Mouse (Mus musculus) kidney, adult 9 months (tissue): ENCODE data around the gene Mpi.
A peak's percentile ranks its signal among the peaks of the same experiment; 100 is the strongest.

Experiments
- DNase-seq: peaks from one replicate; pipeline ENCODE4 v3.0.0; 2022

The Mpi gene

DNA sequence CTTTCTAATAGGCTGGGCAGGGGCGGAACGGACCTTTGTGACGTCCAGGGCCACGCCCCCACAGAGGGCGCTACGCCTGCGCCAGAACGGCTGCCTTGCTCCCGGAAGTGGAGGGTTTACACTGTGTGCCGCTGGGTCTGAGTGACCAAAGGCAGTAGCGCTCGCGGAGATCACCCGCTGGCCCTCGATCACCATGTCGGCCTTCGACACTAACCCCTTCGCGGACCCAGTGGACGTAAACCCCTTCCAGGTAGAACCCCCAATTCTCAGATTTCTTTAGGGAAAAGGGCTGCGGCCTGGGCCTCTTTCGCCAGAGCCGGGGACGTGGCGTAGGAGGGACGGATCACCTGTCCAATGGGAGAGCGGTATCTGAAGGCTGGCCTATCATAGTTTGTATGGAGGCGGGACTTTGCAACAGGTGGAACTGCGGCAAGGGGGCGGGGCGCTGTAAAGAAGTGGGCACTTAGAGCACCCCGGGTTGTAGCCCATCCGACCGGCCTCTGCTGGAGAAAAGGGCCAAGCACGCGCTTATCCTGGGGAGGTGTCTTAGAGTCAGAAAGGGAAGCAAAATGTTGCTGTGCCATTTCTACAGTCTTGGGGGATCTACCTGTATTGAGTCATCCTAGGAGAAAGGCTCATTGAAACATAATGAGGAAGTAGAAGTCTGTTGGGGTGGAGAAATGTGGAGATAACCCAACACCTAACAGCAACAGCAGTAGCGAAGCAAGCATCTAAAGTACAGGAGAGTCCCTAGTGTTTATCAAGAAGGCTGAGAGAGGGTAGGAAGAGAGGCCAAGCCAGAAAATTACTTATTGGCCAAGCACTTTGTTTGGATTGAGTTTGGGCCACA, 8.5 kb upstream of the Mpi start, which contains the start of gene Scamp2:
Gene Scamp2 (plus strand): TSS at position 83 of the 850 bp plus-strand sequence.
- peak; percentile 97 for DNase-seq

DNA sequence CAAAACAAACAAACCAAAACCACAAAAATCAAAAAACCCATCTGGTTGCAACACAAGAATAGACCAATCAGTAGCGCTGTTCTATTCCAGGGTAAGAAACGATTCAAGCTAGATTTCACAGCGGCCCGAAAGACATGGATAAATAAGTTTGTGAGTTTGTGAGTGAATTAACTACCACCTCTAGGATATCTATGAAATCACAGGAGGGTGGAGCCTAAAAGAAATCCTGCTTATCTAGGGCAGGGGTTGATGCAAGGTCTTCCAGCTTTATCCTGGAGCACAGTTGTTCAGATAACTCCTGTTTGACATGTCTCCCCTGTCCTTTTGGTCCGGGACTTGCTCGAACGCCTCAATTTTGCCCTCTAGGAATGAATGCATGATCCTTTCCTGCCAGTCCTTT, 7.7 kb upstream of the Mpi start:
- DNase-seq: no peak

DNA sequence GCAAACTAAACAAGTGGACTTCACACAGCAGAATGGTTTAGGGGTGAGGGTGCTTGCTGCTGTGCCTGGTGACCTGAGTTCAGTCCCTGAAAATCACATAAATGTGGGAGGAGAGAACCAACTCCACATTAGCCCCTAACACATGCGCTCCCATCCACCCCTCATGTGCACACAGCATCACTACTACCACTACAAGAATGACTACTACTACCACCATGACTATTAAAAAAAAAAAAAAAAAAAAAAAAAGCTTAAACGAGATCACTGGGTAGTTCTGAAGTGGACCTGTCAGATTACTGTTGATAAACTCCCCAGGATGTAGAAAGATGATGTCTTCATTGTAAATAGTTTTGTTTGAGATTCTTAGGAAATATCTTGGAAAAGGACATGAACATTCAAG, 7.0 kb upstream of the Mpi start:
- no peak for DNase-seq

DNA sequence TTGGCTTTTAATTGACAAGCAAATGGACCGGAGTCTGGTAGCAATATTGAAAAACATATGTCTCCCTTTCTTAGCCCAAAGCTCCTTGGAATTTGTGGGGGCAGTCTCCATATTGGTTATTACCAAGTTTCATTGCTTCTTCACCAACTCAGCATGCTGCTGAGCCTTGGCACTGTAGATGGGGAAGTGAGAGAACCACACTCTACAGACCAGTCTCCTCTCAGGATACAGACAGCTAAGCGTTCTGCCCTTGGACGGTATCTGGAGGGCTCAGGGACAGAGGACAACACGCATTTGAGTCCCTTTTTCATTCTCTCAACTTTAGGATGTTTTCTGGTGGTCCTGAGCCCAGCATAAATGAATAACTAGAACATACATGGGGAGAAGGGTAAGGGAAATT, 6.1 kb upstream of the Mpi start:
- DNase-seq: no peak

DNA sequence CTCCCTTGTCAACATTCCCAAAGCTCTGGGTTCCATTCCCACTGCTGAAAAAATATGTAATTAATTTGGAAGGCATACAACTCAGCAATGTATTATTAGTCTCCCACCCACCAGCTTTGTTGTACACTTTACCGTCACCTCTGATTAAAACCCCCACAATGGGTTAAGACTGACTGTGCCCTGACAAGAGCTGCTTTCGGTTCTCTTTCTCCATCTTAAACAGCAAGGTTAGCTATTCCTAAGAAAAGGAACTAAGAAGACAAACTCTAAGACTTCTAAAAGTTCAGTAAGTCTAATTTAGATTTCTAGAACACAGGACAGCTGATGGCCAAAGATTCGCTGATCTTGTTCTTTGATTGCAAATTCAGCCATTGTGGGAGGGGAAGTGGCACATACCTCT, 4.7 kb upstream of the Mpi start:
- no peak for DNase-seq

DNA sequence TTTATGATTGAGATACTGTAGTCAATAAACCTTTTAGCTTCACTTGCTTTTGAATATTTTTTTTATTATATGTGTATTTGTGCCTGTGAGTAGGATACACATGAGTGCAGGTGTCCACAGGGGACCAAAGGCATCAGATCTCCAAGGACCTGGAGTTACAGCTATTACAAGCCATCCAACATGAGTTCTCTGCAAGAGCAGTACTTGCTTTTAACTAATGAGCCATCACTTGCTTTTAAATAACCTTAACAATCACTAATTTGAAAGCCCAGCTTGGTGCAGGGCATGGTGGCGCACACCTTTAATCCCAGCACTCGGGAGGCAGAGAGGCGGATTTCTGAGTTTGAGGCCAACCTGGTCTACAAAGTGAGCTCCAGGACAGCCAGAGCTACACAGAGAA, 2.2 kb upstream of the Mpi start:
- no peak for DNase-seq

DNA sequence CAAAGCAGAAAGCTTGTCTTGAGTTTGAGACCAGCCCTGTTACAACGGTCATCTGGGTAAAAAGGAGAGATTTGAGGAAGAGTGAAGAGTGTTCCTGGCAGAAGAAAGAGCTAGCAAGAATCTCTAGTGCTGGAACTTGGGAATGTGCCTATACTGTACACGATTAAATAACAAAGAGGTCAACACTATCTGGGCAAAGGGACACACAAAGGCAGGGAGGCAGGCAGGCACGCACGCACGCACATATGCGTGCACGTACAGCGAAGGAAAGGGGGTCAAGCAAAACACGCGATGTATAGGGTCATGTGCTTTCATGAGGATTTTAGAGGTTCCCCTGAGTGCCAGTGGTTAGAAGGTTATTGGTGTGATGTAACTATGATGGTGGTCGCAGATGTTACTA, 556 bp upstream of the Mpi start:
- DNase-seq: no peak

DNA sequence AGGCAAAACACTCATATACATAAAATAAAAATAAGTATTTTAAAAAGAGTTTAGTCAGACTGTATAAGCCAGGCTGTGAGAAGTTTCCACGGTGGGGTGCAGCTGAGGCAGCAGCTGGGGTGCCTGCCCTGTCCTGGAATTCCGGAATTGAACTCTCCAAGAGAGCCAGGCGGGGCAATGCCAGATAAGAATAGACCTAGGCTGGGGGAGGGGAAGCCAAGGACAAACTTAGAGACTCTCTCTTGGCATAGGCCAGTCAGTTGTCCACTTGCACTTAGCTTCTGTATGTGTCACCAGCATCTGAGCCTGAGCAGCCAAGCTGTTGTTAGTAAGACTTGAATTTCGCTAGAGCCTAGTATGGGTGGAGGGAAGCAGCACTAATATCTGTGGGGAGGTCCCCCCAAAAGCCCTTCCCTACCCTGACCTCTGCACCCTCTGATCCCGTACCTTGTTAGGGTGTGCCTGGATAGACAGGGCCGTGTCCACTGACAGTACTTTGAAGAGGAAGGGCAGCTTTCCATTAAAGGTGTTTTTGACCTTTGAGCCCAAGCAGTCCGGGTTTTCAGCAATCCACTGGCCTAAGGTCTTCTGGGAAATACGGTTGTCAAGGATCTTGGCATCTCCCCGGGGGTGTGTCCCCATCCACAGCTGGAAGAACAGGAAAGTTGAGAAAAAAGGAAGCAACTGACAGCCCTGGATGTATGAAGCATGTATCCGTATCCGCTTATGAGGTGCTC, 2.3 kb downstream of the Mpi start:
- peak; percentile 83 for DNase-seq

DNA sequence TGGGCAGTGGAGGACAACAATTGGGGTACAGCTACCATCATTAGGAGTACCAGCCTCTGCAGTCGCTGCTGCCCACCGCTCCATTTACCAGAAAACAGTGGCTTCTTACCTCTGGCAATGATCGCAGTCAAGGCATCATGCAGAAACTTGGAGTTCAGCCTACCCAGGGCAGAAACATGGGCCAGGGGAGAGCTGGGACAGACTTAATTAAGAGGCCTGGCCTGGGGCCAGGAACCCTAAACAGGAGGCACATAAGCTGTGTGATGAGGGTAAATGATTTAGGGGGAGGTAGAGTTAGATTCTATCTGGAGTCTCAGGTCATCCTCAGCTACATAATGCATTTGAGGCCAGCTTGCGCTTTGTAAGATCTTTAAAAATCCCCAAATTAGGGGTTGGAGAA, 3.4 kb downstream of the Mpi start:
- no peak for DNase-seq

DNA sequence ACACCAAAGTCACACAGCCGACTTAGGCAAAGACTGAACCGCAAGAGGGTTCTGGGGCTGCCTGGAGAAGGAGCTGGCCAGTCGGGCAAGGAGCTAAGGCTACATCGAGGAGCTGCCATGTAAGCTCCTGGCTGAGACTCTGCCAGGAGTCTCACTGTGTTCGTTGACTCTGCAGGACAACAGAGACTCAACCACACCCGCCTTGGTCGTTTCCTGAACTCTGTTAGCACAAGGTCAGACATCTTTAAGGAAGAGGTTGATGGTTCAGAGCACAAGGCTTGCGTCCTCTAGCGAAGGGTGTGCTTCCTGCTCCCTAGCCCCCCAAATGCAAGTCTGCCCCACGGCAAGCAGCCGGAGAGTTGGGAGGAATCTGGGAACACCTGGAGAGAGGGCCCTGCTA, 4.7 kb downstream of the Mpi start:
- no peak for DNase-seq

DNA sequence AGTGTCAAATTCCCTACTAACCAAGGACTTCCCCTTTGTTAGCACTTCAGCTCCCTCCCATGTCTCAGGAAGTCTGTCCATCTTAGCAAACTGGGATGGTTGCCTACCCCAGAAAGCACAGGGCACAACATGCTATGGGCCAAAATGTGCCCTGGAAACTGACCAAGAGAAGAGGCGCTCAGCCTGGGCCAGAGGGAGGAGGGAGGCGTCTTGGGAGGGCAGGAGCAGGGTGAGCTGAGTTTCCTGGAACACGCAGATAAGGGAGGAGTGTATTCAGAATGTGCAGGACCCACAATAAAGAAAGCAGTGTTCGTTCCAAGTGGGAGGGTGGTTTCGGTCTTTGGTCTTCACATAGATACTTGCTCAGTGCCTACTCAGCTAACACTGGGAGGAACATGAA, 5.3 kb downstream of the Mpi start:
- DNase-seq: peak; percentile 50

DNA sequence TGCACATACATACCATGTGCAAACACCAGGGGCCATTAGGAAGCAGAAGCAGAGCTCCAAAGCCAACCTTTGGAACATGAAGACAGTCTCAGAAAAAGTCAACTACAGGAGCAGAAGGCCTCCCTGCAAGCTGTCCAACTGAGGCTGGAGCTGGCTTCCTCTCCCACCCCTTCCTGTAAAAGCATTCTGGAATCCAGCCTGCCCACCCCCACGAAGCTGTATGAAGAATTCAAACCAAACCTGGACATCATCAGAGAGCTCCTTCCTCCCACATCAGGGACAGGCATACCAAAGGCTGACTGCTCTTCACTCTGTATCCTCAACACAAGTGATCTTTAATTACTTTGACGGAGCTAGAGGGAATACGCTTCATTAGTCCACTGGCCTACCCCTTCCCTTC, 8.6 kb downstream of the Mpi start:
- DNase-seq: no peak

DNA sequence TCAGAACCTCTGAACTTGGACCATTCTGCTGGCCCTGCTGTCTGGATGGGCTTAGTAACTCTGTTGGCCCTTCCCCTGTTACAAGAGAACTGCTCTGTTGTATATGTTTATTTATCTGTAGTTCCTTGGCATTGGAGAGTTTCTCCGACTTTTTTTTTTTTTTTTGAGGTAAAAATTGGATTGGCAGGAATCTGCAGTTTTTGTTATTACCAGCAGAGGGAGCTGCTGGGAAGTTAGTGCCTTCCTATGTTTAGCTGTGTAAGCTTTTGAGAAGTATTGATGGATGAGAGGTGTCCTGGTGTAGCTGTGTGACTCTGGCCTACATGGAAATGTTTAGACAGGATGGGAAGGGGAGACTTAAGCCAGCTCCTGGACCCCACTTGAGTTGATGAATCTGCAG, 11.3 kb downstream of the Mpi start:
- DNase-seq: peak; percentile 68

DNA sequence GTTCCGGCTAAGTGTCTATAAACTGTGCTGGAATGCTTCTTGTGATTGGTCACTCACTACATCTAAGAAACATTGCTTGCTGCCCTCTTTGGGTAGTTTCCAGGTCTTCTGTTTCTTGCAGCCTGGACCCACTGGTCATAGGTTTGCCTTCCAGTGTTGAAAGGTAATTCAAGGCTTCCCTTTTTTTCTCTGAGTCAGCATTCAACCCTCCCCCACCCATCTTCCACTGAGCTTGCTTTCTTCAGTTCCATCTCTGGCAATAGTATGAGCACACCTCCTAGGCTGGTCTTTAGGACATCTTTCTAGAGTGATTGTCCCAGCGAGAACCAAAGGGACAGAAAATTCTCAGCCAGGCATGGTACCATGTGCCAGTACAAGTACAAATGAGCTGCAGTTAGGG, 13.0 kb downstream of the Mpi start:
- no peak for DNase-seq

DNA sequence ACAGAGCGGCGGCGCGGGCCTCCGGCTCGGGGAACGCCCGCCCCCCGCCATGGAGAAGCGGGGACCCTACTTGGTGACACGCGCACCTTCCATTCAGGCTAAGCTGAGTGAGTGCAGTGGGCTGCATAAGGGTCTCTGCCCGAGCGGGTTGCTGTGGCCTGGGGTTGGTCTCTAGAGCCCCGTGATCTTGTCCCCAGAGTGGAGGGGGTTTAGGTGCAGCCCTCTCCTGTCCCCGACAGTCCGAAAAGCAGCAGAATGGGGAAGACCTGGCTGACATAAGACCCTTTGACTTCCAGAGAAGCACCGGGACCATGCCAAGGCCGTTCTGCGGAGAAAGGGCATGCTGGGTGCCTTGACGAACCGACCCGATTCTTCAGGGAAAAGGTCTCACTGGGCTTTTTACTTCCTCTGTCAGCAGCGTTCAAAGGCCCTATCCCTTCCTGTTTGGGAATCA, 14.8 kb downstream of the Mpi start:
- DNase-seq: peak; percentile 48

DNA sequence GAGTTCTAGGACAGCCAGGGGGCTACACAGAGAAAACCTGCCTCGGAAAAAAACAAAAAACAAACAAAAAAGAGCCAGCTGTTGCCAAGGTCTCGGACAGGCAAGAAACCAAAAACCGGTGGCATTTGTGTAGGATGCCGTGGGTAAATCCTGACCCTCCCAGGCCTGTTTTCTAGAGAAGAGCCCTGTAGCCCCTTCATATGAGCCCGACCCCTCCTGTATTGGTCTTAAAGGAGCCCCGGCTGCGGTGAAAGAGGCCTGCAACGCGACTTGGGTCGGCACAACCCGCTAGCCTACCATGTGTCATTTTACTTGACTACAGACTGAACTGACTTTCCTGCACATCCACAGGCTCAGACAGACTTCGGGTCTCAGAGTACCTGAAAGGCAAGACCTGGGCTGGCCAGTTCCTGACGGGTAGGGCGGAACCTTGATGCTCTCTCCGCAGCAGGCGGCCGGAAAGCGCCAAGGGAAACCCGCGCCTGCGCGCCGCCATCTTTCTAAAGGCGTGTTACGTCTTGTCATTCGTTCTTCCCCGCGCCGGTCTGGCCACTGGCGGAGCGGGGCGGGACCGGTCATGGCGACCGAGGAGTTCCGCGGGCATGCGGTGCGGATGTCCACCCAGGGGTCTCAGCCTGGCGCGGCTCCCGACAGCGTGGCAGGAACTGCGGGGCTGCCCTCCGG, 15.4 kb downstream of the Mpi start, which contains the start of gene Fam219b:
Gene Fam219b (plus strand): TSS at position 485 of the 684 bp plus-strand sequence.
- DNase-seq: peak; percentile 94

DNA sequence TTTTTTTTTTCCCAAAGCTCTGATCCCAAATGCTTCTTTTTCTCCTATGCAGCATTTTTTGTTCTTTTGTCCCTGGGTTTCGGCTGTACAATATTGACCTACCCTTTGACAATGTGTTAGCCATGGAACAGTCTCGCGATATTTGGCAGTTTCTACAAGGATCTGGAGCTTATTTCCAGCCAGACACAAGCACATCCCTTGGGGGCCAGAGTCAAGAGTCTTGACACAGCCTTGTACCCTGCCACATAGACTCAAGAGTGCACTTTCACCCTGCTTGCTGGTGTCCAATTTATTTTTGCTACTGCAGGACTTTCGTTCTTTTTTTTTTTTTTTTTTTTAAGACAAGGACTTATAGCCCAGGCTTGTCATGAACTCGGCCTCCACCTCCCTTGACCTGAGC, 16.2 kb downstream of the Mpi start:
- no peak for DNase-seq

DNA sequence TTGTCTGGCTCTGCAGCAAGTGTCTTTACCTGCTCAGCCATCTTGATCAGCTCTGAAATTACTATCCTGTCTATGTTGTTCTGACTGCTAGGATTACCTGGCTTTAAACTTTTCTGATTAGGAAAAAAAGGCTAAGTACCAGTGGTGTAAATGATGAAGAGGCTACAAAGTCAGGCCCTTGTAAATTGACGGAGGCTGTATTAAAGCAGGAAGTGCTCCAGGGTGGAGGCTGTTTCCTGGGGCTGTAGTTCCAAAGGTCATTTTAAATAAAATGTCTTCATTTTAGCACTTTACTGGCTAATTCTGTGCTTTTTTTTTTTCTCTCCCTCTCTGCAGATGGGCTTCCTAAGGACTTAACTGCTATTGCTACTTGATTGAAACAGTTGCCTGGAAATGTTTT, 20.6 kb downstream of the Mpi start:
- no peak for DNase-seq

DNA sequence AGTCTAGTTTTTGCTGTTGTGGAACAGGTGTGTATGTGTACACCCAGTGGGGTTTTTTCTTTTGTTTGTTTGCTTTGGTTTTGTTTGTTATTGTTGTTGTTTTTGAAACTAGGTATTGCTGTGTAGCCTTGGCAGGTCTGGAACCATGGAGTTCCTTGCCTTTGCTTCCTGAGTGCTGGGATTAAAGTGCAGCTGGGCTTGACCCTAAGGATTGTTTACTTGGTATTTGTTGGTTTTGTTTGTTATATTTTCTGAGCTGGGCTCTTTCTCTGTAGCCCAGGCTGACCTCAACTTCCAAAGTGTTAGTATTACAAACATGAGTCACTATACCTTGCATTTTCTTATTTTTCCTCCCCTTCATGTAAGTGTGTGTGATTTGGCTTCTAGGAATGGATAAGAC, 26.1 kb downstream of the Mpi start:
- DNase-seq: no peak

DNA sequence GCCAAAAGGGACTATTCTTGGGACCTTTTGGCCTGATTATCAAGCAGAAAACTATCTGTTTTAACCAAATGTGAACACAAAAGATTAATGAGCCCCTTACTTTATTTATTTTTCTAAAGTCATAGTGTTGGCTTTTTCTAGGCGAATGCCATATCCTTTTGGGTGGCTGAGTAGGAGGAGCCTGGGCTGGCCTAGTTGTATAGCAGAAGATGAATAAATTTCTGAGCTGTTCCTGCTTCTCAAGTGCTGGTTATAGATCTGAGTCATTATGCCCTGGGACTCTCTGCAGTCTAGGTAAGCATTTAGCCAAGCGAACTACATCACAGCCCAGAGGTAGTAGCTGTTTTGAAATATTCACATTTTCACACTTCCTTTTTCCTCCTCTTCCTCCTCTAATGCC, 27.0 kb downstream of the Mpi start:
- no peak for DNase-seq

DNA sequence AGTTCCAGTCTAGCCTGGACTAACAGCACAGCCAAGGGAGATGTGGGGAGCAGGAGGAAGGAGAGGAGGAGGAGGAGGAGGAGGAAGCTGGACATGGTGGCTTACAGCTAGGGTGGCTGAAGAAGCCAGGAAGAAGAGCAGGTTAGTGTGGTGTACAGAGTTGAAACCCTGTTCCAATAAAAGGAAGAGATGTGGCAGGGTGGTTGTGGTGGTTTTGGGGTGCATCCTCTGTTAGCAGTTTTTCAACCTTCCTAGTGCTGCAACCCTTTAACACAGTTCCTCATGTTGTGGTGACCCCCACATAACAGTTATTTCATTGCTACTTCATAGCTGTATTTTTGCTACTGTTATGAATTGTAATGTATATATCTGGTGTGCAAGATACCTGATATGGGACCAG, 28.1 kb downstream of the Mpi start:
- DNase-seq: no peak

DNA sequence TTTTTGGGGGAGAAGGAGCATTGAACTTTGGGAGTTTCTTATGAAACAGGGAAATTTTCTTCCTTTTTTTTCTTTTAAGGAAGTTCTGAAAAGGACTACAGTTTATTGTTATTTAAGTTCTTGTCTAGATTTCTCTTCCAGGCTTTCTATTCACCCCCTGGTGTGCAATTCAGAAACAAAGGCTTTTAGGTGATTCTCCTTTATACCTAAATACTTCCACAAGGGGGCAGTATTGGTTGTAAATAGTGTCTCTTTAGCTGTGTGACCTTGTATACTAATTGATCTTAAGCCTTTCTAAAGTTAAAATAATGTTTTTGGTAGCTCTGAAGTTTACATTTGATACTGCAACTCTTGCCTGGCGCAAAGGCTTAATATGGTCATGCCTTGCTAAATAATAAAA, 28.8 kb downstream of the Mpi start:
- DNase-seq: peak; percentile 69

DNA sequence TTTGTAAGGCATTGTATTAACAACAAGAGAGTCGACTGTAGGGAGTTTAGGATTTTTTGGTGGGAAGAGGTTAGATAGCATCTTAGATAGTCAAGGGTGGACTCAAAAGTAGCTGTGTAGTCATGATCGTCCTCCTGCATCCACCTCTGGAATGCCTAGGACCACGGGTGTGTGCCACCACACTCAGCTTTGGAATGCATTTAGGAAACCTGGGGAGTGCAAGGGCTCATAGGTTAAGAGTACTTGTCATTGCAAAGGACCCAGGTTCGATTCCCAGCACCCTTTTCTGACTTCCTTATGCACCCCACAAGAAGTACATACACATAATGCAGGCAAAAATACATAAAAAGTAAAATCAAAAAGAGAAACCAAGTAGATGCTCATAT, 29.7 kb downstream of the Mpi start:
- DNase-seq: no peak
